16 mouse cellular contexts compared by ENCODE assay signal in genomic region chr19:37970004-37970403, GRCm38 (mm10).
A peak's percentile ranks its signal among the peaks of the same experiment; 100 is the strongest.
DNase-seq lines count a peak whose midpoint lies in the region; ATAC-seq and TF ChIP-seq lines count a peak whose summit lies in the region.
"Had no signal": no experiment of that assay in that cellular context is flagged by ENCODE, and none has a peak within 500 bp of the region (broad histone marks: within the 10 kb centered on the region; RNA-seq: fewer than 3 reads in every experiment).

No protein-coding gene starts in this region.

- H3K4me2 ChIP-seq in intestine, embryonic 16.5 days (ENCODE audit: low read depth, low read length), result no peak overlapping the region
- no peak overlapping the region for H3K4me2 ChIP-seq in intestine, embryonic 15.5 days (replicated peaks)
- H3K4me2 ChIP-seq in intestine, postnatal 0 days (replicated peaks; ENCODE audit: low read depth), result peak overlapping the region; percentile 30
- H3K4me2 ChIP-seq: limb, embryonic 12.5 days had no signal

- intact Hi-C loops in heart, postnatal 25 days (cut with DNase I), result no loop called here
- intact Hi-C loops in gastrocnemius, adult 2 months (cut with DNase I), result no loop called here

- H3K27ac ChIP-seq in intestine, embryonic 16.5 days (ENCODE audit: low read length), result no peak overlapping the region
- H3K27ac ChIP-seq in intestine, embryonic 15.5 days, result no peak overlapping the region
- no peak overlapping the region for H3K27ac ChIP-seq in intestine, postnatal 0 days (ENCODE audit: low read depth, low read length)
- no peak overlapping the region for H3K27ac ChIP-seq in gastrocnemius, adult 2 months
- H3K27ac ChIP-seq: limb, embryonic 12.5 days; midbrain, embryonic 10.5 days; stomach, postnatal 0 days had no signal

- H3K36me3 ChIP-seq in intestine, embryonic 16.5 days (ENCODE audit: control insufficient read depth, insufficient read depth, low read length), result no peaks in the 10 kb centered on the region
- H3K36me3 ChIP-seq in intestine, embryonic 15.5 days, result no peaks in the 10 kb centered on the region
- H3K36me3 ChIP-seq in intestine, postnatal 0 days (ENCODE audit: control insufficient read depth, insufficient read depth), result 0 out of 2 replicates have a peak, but pooled peaks cover 9% of the 10 kb centered on the region
- H3K36me3 ChIP-seq: limb, embryonic 12.5 days; midbrain, embryonic 10.5 days had no signal

- no peaks in the 10 kb centered on the region for H3K9me3 ChIP-seq in intestine, embryonic 16.5 days (ENCODE audit: control insufficient read depth, low read length)
- H3K9me3 ChIP-seq in intestine, embryonic 15.5 days, result no peaks in the 10 kb centered on the region
- H3K9me3 ChIP-seq in intestine, postnatal 0 days (ENCODE audit: control insufficient read depth), result no peaks in the 10 kb centered on the region
- H3K9me3 ChIP-seq: limb, embryonic 12.5 days; midbrain, embryonic 10.5 days had no signal

- TF ChIP-seq CTCF in intestine, postnatal 0 days (IDR thresholded peaks at IDR 0.05; ENCODE audit: low read depth), result no peak
- TF ChIP-seq CTCF in gastrocnemius, adult 2 months (IDR thresholded peaks at IDR 0.05), result no peak

- no peaks in the 10 kb centered on the region for H3K4me1 ChIP-seq in intestine, embryonic 16.5 days (ENCODE audit: control insufficient read depth, insufficient read depth, low read length)
- no peaks in the 10 kb centered on the region for H3K4me1 ChIP-seq in intestine, embryonic 15.5 days (replicated peaks)
- H3K4me1 ChIP-seq in intestine, postnatal 0 days (replicated peaks; ENCODE audit: control insufficient read depth, insufficient read depth, low read length), result no peaks in the 10 kb centered on the region
- H3K4me1 ChIP-seq: midbrain, embryonic 10.5 days had no signal

- H3K27me3 ChIP-seq in intestine, embryonic 16.5 days (replicated peaks; ENCODE audit: control insufficient read depth, insufficient read depth, low read length), result no peaks in the 10 kb centered on the region
- no peaks in the 10 kb centered on the region for H3K27me3 ChIP-seq in intestine, embryonic 15.5 days (replicated peaks)
- H3K27me3 ChIP-seq in intestine, postnatal 0 days (replicated peaks; ENCODE audit: control insufficient read depth, insufficient read depth, low read length), result no peaks in the 10 kb centered on the region
- H3K27me3 ChIP-seq: limb, embryonic 12.5 days had no signal

- H3K9ac ChIP-seq in intestine, embryonic 16.5 days (ENCODE audit: low read depth, low read length), result no peak overlapping the region
- no peak overlapping the region for H3K9ac ChIP-seq in intestine, embryonic 15.5 days
- H3K9ac ChIP-seq in intestine, postnatal 0 days (ENCODE audit: low read depth, low read length), result no peak overlapping the region
- H3K9ac ChIP-seq: limb, embryonic 12.5 days had no signal

- no peak overlapping the region for H3K4me3 ChIP-seq in intestine, embryonic 16.5 days (ENCODE audit: low read length)
- H3K4me3 ChIP-seq in intestine, embryonic 15.5 days (replicated peaks), result no peak overlapping the region
- no peak overlapping the region for H3K4me3 ChIP-seq in intestine, postnatal 0 days (ENCODE audit: low read depth, low read length)
- no peak overlapping the region for H3K4me3 ChIP-seq in gastrocnemius, adult 2 months
- H3K4me3 ChIP-seq: limb, embryonic 12.5 days; midbrain, embryonic 10.5 days had no signal

- 45% methylated on average over 5 of the region's 5 CpGs for WGBS in intestine, embryonic 16.5 days
- 43% methylated on average over 5 of the region's 5 CpGs for WGBS in intestine, embryonic 15.5 days
- WGBS in intestine, postnatal 0 days, result 30% methylated on average over 5 of the region's 5 CpGs

- peak; percentile 69 for DNase-seq in A20 (ENCODE audit: low read depth, low spot score)
- peak; percentile 85 for DNase-seq in kidney, postnatal 14 days
- no peak for DNase-seq in heart, postnatal 25 days (ENCODE audit: low spot score)
- DNase-seq in gastrocnemius, adult 2 months, result no peak
- DNase-seq: adrenal gland, postnatal 36 days; cerebellum, adult 11 months; layer of hippocampus, postnatal 36 days; lung, adult 18-20 months had no signal

- peak; percentile 9; the same call in 1 of the 2 replicates for ATAC-seq in intestine, embryonic 16.5 days
- no peak for ATAC-seq in intestine, embryonic 15.5 days
- no peak for ATAC-seq in intestine, postnatal 0 days
- no peak for ATAC-seq in monocyte, adult 5-6 weeks (replicated peaks; ENCODE audit: insufficient number of reproducible peaks, low FRiP score, low TSS enrichment, poor library complexity, severe bottlenecking)
- ATAC-seq: hindbrain, embryonic 16.5 days had no signal

Comparison
In these comparisons a context has a peak if more than half of its experiments do, and no peak if none do; other contexts are left out.
1. DNase-seq: peak in A20 (single experiment) and kidney, postnatal 14 days (single experiment); none in heart, postnatal 25 days (single experiment) and gastrocnemius, adult 2 months (single experiment).